Mouse (Mus musculus): ENCODE measurements at regions not wholly inside any gene's neighbourhood (a gene's known extent, or its start where the extent isn't known, plus 50 kb on each side); places are given as distances from the start of the nearest gene placed in this dataset.
A peak's percentile ranks its signal among the peaks of the same experiment; 100 is the strongest.

DNA sequence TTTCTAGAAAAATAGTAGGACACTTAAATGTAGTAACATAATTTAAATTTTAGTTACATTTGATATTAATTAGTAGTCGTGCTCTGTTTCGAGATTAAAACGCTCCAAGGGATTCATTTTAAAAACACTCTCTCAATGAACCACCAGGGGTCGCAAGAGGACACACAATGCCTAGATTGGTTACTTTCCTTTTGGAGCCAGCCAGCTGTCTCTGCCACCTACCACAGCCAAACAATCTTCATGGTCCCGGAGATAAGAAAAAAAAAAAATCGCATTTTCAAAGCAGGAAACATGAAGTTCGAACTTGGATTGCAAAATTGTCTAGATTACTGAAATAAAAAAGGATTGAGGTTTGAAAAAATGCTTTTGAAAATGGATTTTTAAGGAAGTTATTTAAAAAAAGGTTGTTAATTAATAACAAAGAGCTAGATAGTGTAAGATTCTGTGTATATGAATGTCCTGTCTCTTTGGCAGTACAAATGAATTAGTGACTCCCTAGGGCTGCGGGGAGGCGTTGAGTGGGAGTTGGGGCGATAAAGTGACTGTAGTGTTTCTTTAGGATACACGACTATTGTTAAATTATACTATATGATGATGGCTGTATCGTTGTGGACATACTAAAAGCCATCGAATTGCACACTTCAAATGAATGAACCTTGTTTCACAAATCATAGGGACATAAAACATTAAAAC lies 108.6 kb downstream of the Gm5447 start:
- ATAC-seq (ENCODE audit: insufficient read depth) (no peak), DNase-seq (ENCODE audit: low read depth in 3 of 3, low spot score in 3 of 3) (peak; percentile 22 to 39 (median 25))
- Histone ChIP-seq H3K9me3 (ENCODE audit: control insufficient read depth, low read length) (no peaks in the 10 kb centered on the region), H3K27ac (no peak overlapping the region), H3K36me3 (replicated peaks; ENCODE audit: control insufficient read depth, insufficient read depth, low read depth) (no peaks in the 10 kb centered on the region), H3K9ac (replicated peaks) (no peak overlapping the region), H3K4me3 (ENCODE audit: insufficient read depth in 1 of 2, low read depth in 2 of 2, low read length in 2 of 2) (no peak overlapping the region), H3K4me1 (replicated peaks; ENCODE audit: control insufficient read depth in 2 of 2, insufficient read depth in 2 of 2, low read length in 1 of 2) (no peaks in the 10 kb centered on the region), H3K27me3 (ENCODE audit: control insufficient read depth, insufficient read depth, low read length) (peaks cover 10% of the 10 kb centered on the region; the same call in 1 of the 2 replicates), H3K4me2 (ENCODE audit: low read depth) (no peak overlapping the region)
- WGBS (ENCODE audit: insufficient replicate concordance), result 25% methylated on average over 13 of the region's 13 CpGs
- TF ChIP-seq CTCF (IDR thresholded peaks at IDR 0.05; ENCODE audit: low read depth) (peak; percentile 67), EP300 (IDR thresholded peaks at IDR 0.05; ENCODE audit: low read depth) (no peak)

DNA sequence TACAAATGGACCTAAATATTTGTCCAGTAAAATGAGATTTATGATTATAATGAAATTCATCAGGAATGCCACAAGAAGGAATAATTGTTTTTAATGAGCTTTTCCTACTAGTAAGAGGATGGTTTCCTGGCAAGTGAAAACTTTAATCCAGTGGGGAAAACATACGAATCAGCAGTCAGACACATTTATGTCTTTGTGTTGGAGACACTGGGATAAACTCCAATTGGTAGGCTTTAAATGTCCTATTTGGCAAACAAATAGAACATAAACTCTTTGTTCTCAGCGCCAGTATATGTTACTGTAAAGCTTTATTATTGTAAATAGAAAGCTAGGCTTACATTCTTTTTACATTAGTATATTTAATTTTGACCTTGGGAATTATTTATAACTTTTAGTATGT lies 127.0 kb downstream of the Gm5447 start:
- no peak for DNase-seq (ENCODE audit: low read depth in 3 of 3, low spot score in 3 of 3)
- Histone ChIP-seq H3K36me3 (replicated peaks; ENCODE audit: control insufficient read depth, insufficient read depth, low read depth) (no peaks in the 10 kb centered on the region), H3K9ac (replicated peaks) (no peak overlapping the region), H3K9me3 (ENCODE audit: control insufficient read depth, low read length) (no peaks in the 10 kb centered on the region), H3K27me3 (ENCODE audit: control insufficient read depth, insufficient read depth, low read length) (no peaks in the 10 kb centered on the region), H3K27ac (no peak overlapping the region), H3K4me1 (replicated peaks; ENCODE audit: control insufficient read depth in 2 of 2, insufficient read depth in 2 of 2, low read length in 1 of 2) (no peaks in the 10 kb centered on the region), H3K4me3 (ENCODE audit: insufficient read depth in 1 of 2, low read depth in 2 of 2, low read length in 2 of 2) (no peak overlapping the region), H3K4me2 (ENCODE audit: low read depth) (no peak overlapping the region)
- TF ChIP-seq CTCF (IDR thresholded peaks at IDR 0.05; ENCODE audit: low read depth) (no peak), EP300 (IDR thresholded peaks at IDR 0.05; ENCODE audit: low read depth) (no peak)
- 38% methylated on average over 2 of the region's 2 CpGs for WGBS (ENCODE audit: insufficient replicate concordance)
- ATAC-seq (ENCODE audit: insufficient read depth), result no peak

DNA sequence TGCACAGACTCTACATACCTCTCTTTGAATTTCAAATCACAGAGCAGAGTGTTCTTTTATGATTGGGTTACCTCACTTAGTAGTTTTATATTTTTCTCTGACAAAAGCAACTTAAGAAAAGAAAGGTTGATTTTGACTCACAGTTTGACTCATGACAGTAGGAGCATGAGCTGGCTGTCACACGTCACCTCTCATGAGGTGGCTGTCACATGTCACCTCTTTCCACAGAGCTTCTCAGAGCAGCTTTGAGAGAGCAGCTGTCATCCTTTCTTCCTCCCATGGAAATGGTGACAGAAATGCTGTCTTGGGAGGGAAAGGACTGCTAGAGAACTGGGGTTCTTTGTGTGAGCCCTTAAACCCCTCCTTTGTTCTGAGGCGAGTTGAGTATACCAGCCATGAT lies 133.4 kb downstream of the Gm5447 start:
- H3K36me3 ChIP-seq (replicated peaks; ENCODE audit: control insufficient read depth, insufficient read depth, low read depth), result no peaks in the 10 kb centered on the region
- no peak overlapping the region for H3K4me2 ChIP-seq (ENCODE audit: low read depth)
- no peak for TF ChIP-seq CTCF (IDR thresholded peaks at IDR 0.05; ENCODE audit: low read depth)
- no peak for TF ChIP-seq EP300 (IDR thresholded peaks at IDR 0.05; ENCODE audit: low read depth)
- H3K27ac ChIP-seq, result no peak overlapping the region
- ATAC-seq (ENCODE audit: insufficient read depth) (no peak), DNase-seq (ENCODE audit: low read depth in 3 of 3, low spot score in 3 of 3) (no peak)
- H3K4me1 ChIP-seq (replicated peaks; ENCODE audit: control insufficient read depth in 2 of 2, insufficient read depth in 2 of 2, low read length in 1 of 2), result no peaks in the 10 kb centered on the region
- H3K27me3 ChIP-seq (ENCODE audit: control insufficient read depth, insufficient read depth, low read length), result no peaks in the 10 kb centered on the region
- H3K4me3 ChIP-seq (ENCODE audit: insufficient read depth in 1 of 2, low read depth in 2 of 2, low read length in 2 of 2), result no peak overlapping the region
- no peak overlapping the region for H3K9ac ChIP-seq (replicated peaks)
- no peaks in the 10 kb centered on the region for H3K9me3 ChIP-seq (ENCODE audit: control insufficient read depth, low read length)
- WGBS (ENCODE audit: insufficient replicate concordance), result 56% methylated on average over 2 of the region's 2 CpGs

DNA sequence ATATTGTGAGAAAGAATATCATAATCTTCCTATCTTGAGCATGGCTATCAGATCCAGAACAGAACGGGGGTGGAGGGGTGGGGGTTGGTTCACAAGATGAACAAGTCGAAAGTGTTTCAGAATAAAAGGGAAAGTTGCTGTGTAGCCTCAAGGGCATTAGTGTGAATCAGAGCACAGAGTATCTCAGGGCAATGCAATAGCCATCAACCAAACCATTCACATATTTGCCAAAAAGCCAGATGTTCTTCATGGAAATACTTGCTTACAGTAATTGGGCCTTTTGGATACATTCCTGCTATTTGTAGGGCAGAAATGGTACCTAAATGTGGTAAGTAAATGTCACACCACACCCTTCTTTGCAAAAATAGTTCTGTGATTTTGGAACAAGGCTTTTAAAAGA lies 135.2 kb downstream of the Gm5447 start:
- H3K27ac ChIP-seq, result no peak overlapping the region
- no peaks in the 10 kb centered on the region for H3K9me3 ChIP-seq (ENCODE audit: control insufficient read depth, low read length)
- no peak overlapping the region for H3K4me3 ChIP-seq (ENCODE audit: insufficient read depth in 1 of 2, low read depth in 2 of 2, low read length in 2 of 2)
- DNase-seq (ENCODE audit: low read depth in 3 of 3, low spot score in 3 of 3) (no peak), ATAC-seq (ENCODE audit: insufficient read depth) (no peak)
- H3K4me2 ChIP-seq (ENCODE audit: low read depth), result no peak overlapping the region
- WGBS (ENCODE audit: insufficient replicate concordance), result 61% methylated on average over 2 of the region's 2 CpGs
- H3K4me1 ChIP-seq (replicated peaks; ENCODE audit: control insufficient read depth in 2 of 2, insufficient read depth in 2 of 2, low read length in 1 of 2), result no peaks in the 10 kb centered on the region
- TF ChIP-seq CTCF (IDR thresholded peaks at IDR 0.05; ENCODE audit: low read depth), result no peak
- no peak for TF ChIP-seq EP300 (IDR thresholded peaks at IDR 0.05; ENCODE audit: low read depth)
- H3K27me3 ChIP-seq (ENCODE audit: control insufficient read depth, insufficient read depth, low read length), result no peaks in the 10 kb centered on the region
- H3K9ac ChIP-seq (replicated peaks), result no peak overlapping the region
- H3K36me3 ChIP-seq (replicated peaks; ENCODE audit: control insufficient read depth, insufficient read depth, low read depth), result no peaks in the 10 kb centered on the region

DNA sequence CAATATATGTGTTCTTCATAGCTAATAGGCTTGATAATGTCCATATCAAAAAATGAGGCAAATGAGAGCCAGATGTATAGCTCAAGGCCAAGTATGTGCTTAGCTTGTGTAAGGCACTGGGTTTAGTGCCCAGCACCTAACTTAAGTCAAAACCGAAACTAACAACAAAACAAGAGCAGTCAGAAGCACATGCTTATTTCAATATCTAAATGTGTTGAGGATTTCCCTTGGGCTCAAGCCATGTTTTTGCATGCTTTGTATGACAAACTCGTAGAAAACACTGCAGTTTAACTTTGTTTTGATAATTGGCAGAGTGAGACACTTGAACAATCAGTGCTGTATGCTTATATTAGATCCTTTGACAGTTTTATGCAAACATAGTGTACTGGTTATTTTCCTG lies 148.7 kb downstream of the Gm5447 start:
- WGBS (ENCODE audit: insufficient replicate concordance), result 30% methylated on average over 2 of the region's 2 CpGs
- Histone ChIP-seq H3K4me3 (ENCODE audit: insufficient read depth in 1 of 2, low read depth in 2 of 2, low read length in 2 of 2) (no peak overlapping the region), H3K36me3 (replicated peaks; ENCODE audit: control insufficient read depth, insufficient read depth, low read depth) (no peaks in the 10 kb centered on the region), H3K27me3 (ENCODE audit: control insufficient read depth, insufficient read depth, low read length) (no peaks in the 10 kb centered on the region), H3K9me3 (ENCODE audit: control insufficient read depth, low read length) (no peaks in the 10 kb centered on the region), H3K27ac (no peak overlapping the region), H3K4me2 (ENCODE audit: low read depth) (no peak overlapping the region), H3K4me1 (replicated peaks; ENCODE audit: control insufficient read depth in 2 of 2, insufficient read depth in 2 of 2, low read length in 1 of 2) (no peaks in the 10 kb centered on the region), H3K9ac (replicated peaks) (no peak overlapping the region)
- TF ChIP-seq EP300 (IDR thresholded peaks at IDR 0.05; ENCODE audit: low read depth) (no peak), CTCF (IDR thresholded peaks at IDR 0.05; ENCODE audit: low read depth) (no peak)
- ATAC-seq (ENCODE audit: insufficient read depth) (no peak), DNase-seq (ENCODE audit: low read depth in 3 of 3, low spot score in 3 of 3) (no peak)
